Mouse (Mus musculus) kidney, adult 2 months (tissue): ENCODE results near the gene Ccdc65.

Experiments
- CTCF ChIP-seq: fragments of 200-500 bp; conservative IDR thresholded peaks from 2 replicates; pipeline ENCODE4 v1.5.1; 2011; ENCODE audit warnings: low read depth, mild to moderate bottlenecking, control low read depth, low read length, moderate library complexity, mixed read lengths; ENCODE audit not compliant: insufficient read depth, insufficient read length
- POLR2A ChIP-seq: fragments of 200-500 bp; IDR thresholded peaks from one replicate; pipeline ENCODE4 v1.6.1; 2011; ENCODE audit warnings: low read depth, low read length, control low read depth

DNA sequence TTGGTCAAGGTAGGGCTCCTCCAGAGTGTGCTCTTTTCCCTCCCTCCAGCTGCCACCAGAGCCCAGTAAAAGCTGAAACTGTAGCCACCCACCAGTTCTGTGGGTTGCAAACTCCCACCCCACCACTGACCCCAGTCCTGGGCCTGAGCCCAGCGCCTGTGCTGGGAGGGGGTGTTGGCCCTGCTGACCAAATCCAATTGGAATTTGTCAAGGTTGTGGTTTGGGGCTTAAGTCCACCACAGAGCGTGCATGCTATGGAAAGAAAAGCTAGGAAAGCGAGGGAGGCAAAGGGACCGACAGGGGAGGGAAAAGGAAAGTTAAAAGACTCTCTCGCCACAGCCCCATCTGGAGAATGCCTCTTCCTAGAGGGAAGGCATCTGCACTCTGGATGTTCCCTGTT is 60.3 kb downstream of the Ccdc65 start:
- no peak for TF ChIP-seq CTCF
- TF ChIP-seq POLR2A, result no peak
